Mouse (Mus musculus) lung, postnatal 0 days (tissue): ENCODE results near the gene Far1.

Experiments
- CTCF ChIP-seq: IDR thresholded peaks from 2 replicates; pipeline ENCODE4 v1.5.1; 2016; ENCODE audit warnings: antibody characterized with exemption, mild to moderate bottlenecking
- EP300 ChIP-seq: IDR thresholded peaks from 2 replicates; pipeline ENCODE4 v1.6.1; 2016; ENCODE audit warnings: antibody characterized with exemption, mild to moderate bottlenecking, control low read depth

GRCm38 (mm10) chr7:113505516-113506045 is 8.1 kb upstream of the Far1 start:
- TF ChIP-seq CTCF (no peak), EP300 (no peak)
